Mouse (Mus musculus) yolk sac, embryonic 10.5 days (tissue): ENCODE measurements around the gene Stat2.

Source experiments
- DNase-seq: peaks from one replicate; pipeline ENCODE4 v3.0.0-alpha.2; 2017; ENCODE audit warnings: low spot score

The Stat2 gene

GRCm38 (mm10) chr10:128338948-128339347 is 68.6 kb downstream of the Stat2 start:
- no peak for DNase-seq

- no peak for DNase-seq
These were observed 69.9 kb downstream of the Stat2 start for GRCm38 (mm10) chr10:128340257-128340656.
